Mouse (Mus musculus) myocyte (in vitro differentiated cells): ENCODE results near the gene Srrm3. TPM values are rescaled to one million over a fixed set of nuclear protein-coding genes. Genes with fewer than 3 reads are reported as not detected.

Experiments used
- H3K27me3 ChIP-seq: one replicate; pipeline ENCODE4 v1.6.1; 2011; ENCODE audit not compliant: control insufficient read depth, insufficient read depth, insufficient read length
- H3K36me3 ChIP-seq: one replicate; pipeline ENCODE4 v1.6.1; 2011; ENCODE audit not compliant: control insufficient read depth, insufficient read depth
- H3K4me2 ChIP-seq: one replicate; pipeline ENCODE4 v1.6.1; 2011; ENCODE audit warnings: low read depth, control low read depth
- H3K4me3 ChIP-seq: one replicate; pipeline ENCODE4 v1.5.1; 2011; ENCODE audit warnings: mild to moderate bottlenecking, control low read depth, moderate library complexity
- H3K79me2 ChIP-seq: one replicate; pipeline ENCODE4 v1.6.1; 2011; ENCODE audit not compliant: control insufficient read depth, insufficient read depth
- H3ac ChIP-seq: one replicate; pipeline ENCODE4 v1.6.1; 2011; ENCODE audit not compliant: control insufficient read depth, insufficient read length
- CEBPB ChIP-seq: IDR thresholded peaks from 2 replicates; pipeline ENCODE4 v1.6.1; 2011; ENCODE audit warnings: mild to moderate bottlenecking, moderate library complexity; ENCODE audit not compliant: poor library complexity, insufficient read depth, severe bottlenecking
- E2F4 ChIP-seq: IDR thresholded peaks from one replicate; pipeline ENCODE4 v1.6.1; 2011; ENCODE audit warnings: mild to moderate bottlenecking, control low read depth, moderate library complexity; ENCODE audit not compliant: insufficient read depth
- MAX ChIP-seq: IDR thresholded peaks from one replicate; pipeline ENCODE4 v1.6.1; 2011; ENCODE audit warnings: low read depth, mild to moderate bottlenecking, control low read depth
- MYOD1 ChIP-seq, 3 experiments: IDR thresholded peaks; one replicate each; pipeline ENCODE4 v1.6.1; 2011; ENCODE audit warnings: control low read depth in 2 of 3, low read depth in 2 of 3, mild to moderate bottlenecking in 2 of 3, moderate library complexity in 1 of 3; ENCODE audit not compliant: insufficient read length in 2 of 3, control insufficient read depth in 1 of 3
- MYOG ChIP-seq, 3 experiments: IDR thresholded peaks; one replicate each; pipeline ENCODE4 v1.6.1; 2011; ENCODE audit warnings: control low read depth in 2 of 3, low read depth in 2 of 3, mild to moderate bottlenecking in 2 of 3; ENCODE audit not compliant: insufficient read length in 2 of 3, control insufficient read depth in 1 of 3, insufficient read depth in 1 of 3
- POLR2A ChIP-seq: IDR thresholded peaks from one replicate; pipeline ENCODE4 v1.6.1; 2011; ENCODE audit warnings: low read depth, mild to moderate bottlenecking, control low read depth, moderate library complexity; ENCODE audit not compliant: insufficient read length
- POLR2AphosphoS2 ChIP-seq: IDR thresholded peaks from one replicate; pipeline ENCODE4 v1.6.1; 2011; ENCODE audit warnings: low read depth, control low read depth; ENCODE audit not compliant: insufficient read length
- REST ChIP-seq: IDR thresholded peaks from one replicate; pipeline ENCODE4 v1.6.1; 2011; ENCODE audit warnings: mild to moderate bottlenecking, control low read depth, moderate library complexity; ENCODE audit not compliant: insufficient read depth, insufficient read length
- SRF ChIP-seq: IDR thresholded peaks from one replicate; pipeline ENCODE4 v1.6.1; 2011; ENCODE audit warnings: low read depth; ENCODE audit not compliant: control insufficient read depth, insufficient read length
- TCF12 ChIP-seq: IDR thresholded peaks from one replicate; pipeline ENCODE4 v1.6.1; 2011; ENCODE audit warnings: mild to moderate bottlenecking, control low read depth; ENCODE audit not compliant: poor library complexity, insufficient read depth, severe bottlenecking
- TCF3 ChIP-seq: IDR thresholded peaks from one replicate; pipeline ENCODE4 v1.6.1; 2011; ENCODE audit warnings: low read depth, control low read depth; ENCODE audit not compliant: insufficient read length
- USF1 ChIP-seq: IDR thresholded peaks from one replicate; pipeline ENCODE4 v1.6.1; 2011; ENCODE audit warnings: low read depth, mild to moderate bottlenecking, control low read depth, moderate library complexity
- polyA plus RNA-seq: library from polyadenylated mRNA; unstranded; fragments of >200 nt; fragmentation: generic; extraction: Trizol; gene quantifications from one replicate; pipeline ENCODE4 v1.2.1, GENCODE M21; 2012; ENCODE audit warnings: missing spikeins

Gene Srrm3
- polyA plus RNA-seq = not detected

GRCm38 (mm10) chr5:135806555-135807262 lies at the start of gene Srrm3:
Srrm3 (plus strand) TSS chr5:135806890.
- no peaks in the 10 kb centered on the region for H3K79me2 ChIP-seq
- H3K4me3 ChIP-seq = no peak within 1 kb of the TSS
- no peak within 1 kb of the TSS for H3ac ChIP-seq
- H3K36me3 ChIP-seq = no peaks in the 10 kb centered on the region
- no peak for TF ChIP-seq USF1
- no peak for TF ChIP-seq TCF3
- no peak for TF ChIP-seq CEBPB
- no peak for TF ChIP-seq POLR2A
- TF ChIP-seq MAX = no peak
- no peak for TF ChIP-seq POLR2AphosphoS2
- TF ChIP-seq MYOD1 (IDR thresholded peaks at IDR 0.05; ENCODE audit: control insufficient read depth in 1 of 3, insufficient read length in 2 of 3, low read depth in 2 of 3) = no peak
- TF ChIP-seq TCF12 = no peak
- peak in 2 of 3 experiments; percentile 14 to 30 for TF ChIP-seq MYOG (IDR thresholded peaks at IDR 0.05; ENCODE audit: control insufficient read depth in 1 of 3, insufficient read depth in 1 of 3, insufficient read length in 2 of 3, low read depth in 2 of 3)
- TF ChIP-seq E2F4 = no peak
- TF ChIP-seq SRF = no peak
- peak; percentile 93 for TF ChIP-seq REST
- H3K27me3 ChIP-seq = peaks cover 46% of the 10 kb centered on the region
- no peak within 1 kb of the TSS for H3K4me2 ChIP-seq

GRCm38 (mm10) chr5:135761881-135762280 lies 44.8 kb upstream of the Srrm3 start:
- Histone ChIP-seq H3K4me3 (no peak overlapping the region), H3K79me2 (no peaks in the 10 kb centered on the region), H3K27me3 (no peaks in the 10 kb centered on the region), H3ac (no peak overlapping the region), H3K4me2 (no peak overlapping the region), H3K36me3 (no peaks in the 10 kb centered on the region)
- TF ChIP-seq MYOG (IDR thresholded peaks at IDR 0.05; ENCODE audit: control insufficient read depth in 1 of 3, insufficient read depth in 1 of 3, insufficient read length in 2 of 3, low read depth in 2 of 3) (no peak), REST (no peak), TCF3 (no peak), POLR2A (no peak), MAX (no peak), E2F4 (no peak), CEBPB (no peak), MYOD1 (IDR thresholded peaks at IDR 0.05; ENCODE audit: control insufficient read depth in 1 of 3, insufficient read length in 2 of 3, low read depth in 2 of 3) (no peak), TCF12 (no peak), SRF (no peak), POLR2AphosphoS2 (no peak)

DNA sequence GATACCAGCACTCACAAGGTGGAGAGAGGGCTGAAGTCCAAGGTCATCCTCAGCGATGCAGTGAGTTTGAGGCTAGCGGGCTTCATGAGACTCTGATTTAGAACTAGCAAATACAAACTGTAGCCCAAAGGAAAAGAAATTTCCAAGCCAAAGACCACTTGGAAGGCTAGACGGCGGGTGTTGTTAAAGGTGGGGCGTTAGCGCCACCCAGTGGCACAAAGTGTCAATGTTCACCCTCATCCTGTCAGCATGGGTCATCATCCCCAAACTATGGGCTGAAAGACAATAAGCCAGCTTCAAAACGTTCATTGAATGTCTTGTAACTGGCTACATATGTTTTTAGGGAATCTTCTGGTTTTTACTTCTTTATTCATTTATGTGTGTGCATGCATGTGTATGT lies 43.2 kb upstream of the Srrm3 start:
- no peak overlapping the region for H3ac ChIP-seq
- H3K27me3 ChIP-seq = peaks cover 3% of the 10 kb centered on the region
- no peaks in the 10 kb centered on the region for H3K79me2 ChIP-seq
- TF ChIP-seq CEBPB = no peak
- TF ChIP-seq MYOD1 (IDR thresholded peaks at IDR 0.05; ENCODE audit: control insufficient read depth in 1 of 3, insufficient read length in 2 of 3, low read depth in 2 of 3) = no peak
- TF ChIP-seq REST = no peak
- TF ChIP-seq MYOG (IDR thresholded peaks at IDR 0.05; ENCODE audit: control insufficient read depth in 1 of 3, insufficient read depth in 1 of 3, insufficient read length in 2 of 3, low read depth in 2 of 3) = no peak
- no peak for TF ChIP-seq USF1
- no peak for TF ChIP-seq SRF
- TF ChIP-seq POLR2AphosphoS2 = no peak
- TF ChIP-seq E2F4 = no peak
- TF ChIP-seq TCF3 = no peak
- TF ChIP-seq POLR2A = no peak
- TF ChIP-seq TCF12 = no peak
- TF ChIP-seq MAX = no peak
- no peak overlapping the region for H3K4me2 ChIP-seq
- no peak overlapping the region for H3K4me3 ChIP-seq
- H3K36me3 ChIP-seq = no peaks in the 10 kb centered on the region

DNA sequence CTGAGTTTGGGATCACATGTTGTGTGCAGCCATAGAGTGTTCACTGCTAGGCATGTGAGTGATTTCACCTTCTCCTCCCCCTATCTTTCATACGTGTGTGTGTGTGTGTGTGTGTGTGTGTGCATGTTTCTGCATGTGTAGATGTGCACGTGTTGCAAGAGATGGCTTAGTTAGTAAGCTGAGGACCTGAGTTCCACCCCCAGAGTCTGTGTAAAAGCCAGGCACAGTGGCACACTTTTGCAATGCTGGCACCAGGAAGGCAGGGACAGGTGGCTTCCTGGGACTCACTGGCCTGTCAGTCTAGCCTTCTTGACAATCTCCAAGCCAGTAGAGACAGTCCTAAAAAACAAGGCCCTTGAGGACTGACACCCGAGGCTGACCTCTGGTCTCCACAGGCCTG lies 41.7 kb upstream of the Srrm3 start:
- peaks cover 3% of the 10 kb centered on the region for H3K27me3 ChIP-seq
- H3K4me3 ChIP-seq = no peak overlapping the region
- H3K36me3 ChIP-seq = no peaks in the 10 kb centered on the region
- no peaks in the 10 kb centered on the region for H3K79me2 ChIP-seq
- no peak for TF ChIP-seq MAX
- peak in 1 of 3 experiments; percentile 10 for TF ChIP-seq MYOD1 (IDR thresholded peaks at IDR 0.05; ENCODE audit: control insufficient read depth in 1 of 3, insufficient read length in 2 of 3, low read depth in 2 of 3)
- H3K4me2 ChIP-seq = no peak overlapping the region
- H3ac ChIP-seq = no peak overlapping the region

GRCm38 (mm10) chr5:135772519-135772918 lies 34.2 kb upstream of the Srrm3 start:
- Histone ChIP-seq H3K79me2 (no peaks in the 10 kb centered on the region), H3K4me3 (no peak overlapping the region), H3K27me3 (peaks cover 3% of the 10 kb centered on the region), H3ac (no peak overlapping the region), H3K36me3 (no peaks in the 10 kb centered on the region), H3K4me2 (no peak overlapping the region)
- TF ChIP-seq CEBPB = no peak
- no peak for TF ChIP-seq MYOD1 (IDR thresholded peaks at IDR 0.05; ENCODE audit: control insufficient read depth in 1 of 3, insufficient read length in 2 of 3, low read depth in 2 of 3)
- TF ChIP-seq USF1 = no peak
- TF ChIP-seq TCF3 = no peak
- TF ChIP-seq MYOG (IDR thresholded peaks at IDR 0.05; ENCODE audit: control insufficient read depth in 1 of 3, insufficient read depth in 1 of 3, insufficient read length in 2 of 3, low read depth in 2 of 3) = no peak
- TF ChIP-seq MAX = no peak
- TF ChIP-seq E2F4 = no peak
